In genomic region chr2:163355666-163356065, GRCm38 (mm10) we compare ENCODE assay signal across 24 mouse cellular contexts. TPM values are rescaled to one million over a fixed set of nuclear protein-coding genes. Genes with fewer than 3 reads are reported as not detected.
A peak's percentile ranks its signal among the peaks of the same experiment; 100 is the strongest.
DNase-seq lines count a peak whose midpoint lies in the region; ATAC-seq and TF ChIP-seq lines count a peak whose summit lies in the region.
"Had no signal": no experiment of that assay in that cellular context is flagged by ENCODE, and none has a peak within 500 bp of the region (broad histone marks: within the 10 kb centered on the region; RNA-seq: fewer than 3 reads in every experiment).

No protein-coding gene starts in this region.

- H3K4me3 ChIP-seq in heart, embryonic 11.5 days (ENCODE audit: low read depth, low read length): no peak overlapping the region
- H3K4me3 ChIP-seq in G1E (ENCODE audit: low read depth, low read length) (peak overlapping the region; percentile 71), MEL (ENCODE audit: control insufficient read depth in 1 of 2, insufficient read depth in 1 of 2, low read depth in 2 of 2, low read length in 2 of 2) (peak overlapping the region; percentile 57 to 68)
- H3K4me3 ChIP-seq in liver, embryonic 15.5 days (replicated peaks): peak overlapping the region; percentile 63
- no peak overlapping the region for H3K4me3 ChIP-seq in midbrain, embryonic 10.5 days
- H3K4me3 ChIP-seq: embryonic facial prominence, embryonic 15.5 days; forebrain, embryonic 10.5 days; hindbrain, embryonic 10.5 days; layer of hippocampus, adult 2 months; neural tube, embryonic 15.5 days; stomach, embryonic 15.5 days had no signal

- TF ChIP-seq CTCF in G1E (IDR thresholded peaks at IDR 0.05; ENCODE audit: low read depth, low read length) (no peak), MEL (IDR thresholded peaks at IDR 0.05 in 2 of 3, conservative IDR thresholded peaks at IDR 0.05 in 1 of 3; ENCODE audit: control insufficient read depth in 1 of 3, insufficient read depth in 1 of 3, low read depth in 2 of 3, low read length in 3 of 3, poor library complexity in 1 of 3, severe bottlenecking in 1 of 3) (no peak)

- no peak for ATAC-seq in heart, embryonic 11.5 days (replicated peaks; ENCODE audit: insufficient number of reproducible peaks, low FRiP score, low TSS enrichment)
- ATAC-seq in G1E (ENCODE audit: extremely low read depth, insufficient number of reproducible peaks, low FRiP score, poor library complexity, severe bottlenecking): no peak
- no peak for ATAC-seq in liver, embryonic 15.5 days (ENCODE audit: insufficient read depth)
- ATAC-seq: forebrain, embryonic 16.5 days; hindbrain, postnatal 0 days had no signal

- no peaks in the 10 kb centered on the region for H3K36me3 ChIP-seq in heart, embryonic 11.5 days (ENCODE audit: control insufficient read depth, insufficient read depth, low read length)
- H3K36me3 ChIP-seq in G1E (replicated peaks): peaks cover 16% of the 10 kb centered on the region
- H3K36me3 ChIP-seq in MEL (ENCODE audit: control insufficient read depth in 1 of 2, insufficient read depth in 2 of 2, low read length in 2 of 2): peaks cover 0 to 18% of the 10 kb centered on the region in 2 experiments; a peak in 2 of 4 replicates
- H3K36me3 ChIP-seq in liver, embryonic 15.5 days (replicated peaks): no peaks in the 10 kb centered on the region
- no peaks in the 10 kb centered on the region for H3K36me3 ChIP-seq in midbrain, embryonic 10.5 days
- H3K36me3 ChIP-seq: embryonic facial prominence, embryonic 15.5 days; forebrain, embryonic 10.5 days; hindbrain, embryonic 10.5 days; neural tube, embryonic 15.5 days; stomach, embryonic 15.5 days had no signal

- peak overlapping the region; percentile 12; the same call in 1 of the 2 replicates for H3K4me2 ChIP-seq in heart, embryonic 11.5 days
- H3K4me2 ChIP-seq in liver, embryonic 15.5 days: peak overlapping the region; percentile 74
- H3K4me2 ChIP-seq: embryonic facial prominence, embryonic 15.5 days; midbrain, embryonic 11.5 days; neural tube, embryonic 15.5 days; stomach, embryonic 15.5 days had no signal

- H3K27ac ChIP-seq in heart, embryonic 11.5 days (ENCODE audit: low read depth, low read length): peak overlapping the region; percentile 94
- peak overlapping the region; percentile 25; the same call in 1 of the 2 replicates for H3K27ac ChIP-seq in MEL (ENCODE audit: control insufficient read depth, low read depth, low read length)
- peak overlapping the region; percentile 94 for H3K27ac ChIP-seq in liver, embryonic 15.5 days (replicated peaks)
- H3K27ac ChIP-seq in midbrain, embryonic 10.5 days (replicated peaks): no peak overlapping the region
- H3K27ac ChIP-seq: embryonic facial prominence, embryonic 15.5 days; forebrain, embryonic 10.5 days; hindbrain, embryonic 10.5 days; hindbrain, postnatal 0 days; layer of hippocampus, adult 2 months; neural tube, embryonic 15.5 days; stomach, embryonic 15.5 days had no signal

- H3K27me3 ChIP-seq in heart, embryonic 11.5 days (ENCODE audit: control insufficient read depth, insufficient read depth, low read length): no peaks in the 10 kb centered on the region
- H3K27me3 ChIP-seq in G1E (ENCODE audit: insufficient read depth, low read length) (no peaks in the 10 kb centered on the region; the same call in 1 of the 2 replicates), MEL (ENCODE audit: control insufficient read depth in 1 of 2, insufficient read depth in 2 of 2, low read length in 2 of 2) (no peaks in the 10 kb centered on the region)
- no peaks in the 10 kb centered on the region for H3K27me3 ChIP-seq in liver, embryonic 15.5 days
- no peaks in the 10 kb centered on the region for H3K27me3 ChIP-seq in midbrain, embryonic 10.5 days (ENCODE audit: low read depth, poor library complexity, severe bottlenecking)
- H3K27me3 ChIP-seq: embryonic facial prominence, embryonic 15.5 days; stomach, embryonic 15.5 days had no signal

- no peak for TF ChIP-seq POLR2A in MEL (IDR thresholded peaks at IDR 0.05; ENCODE audit: control insufficient read depth in 1 of 2, insufficient read depth in 1 of 2, low read depth in 1 of 2, low read length in 2 of 2, poor library complexity in 1 of 2)

- no peak for TF ChIP-seq EP300 in MEL (IDR thresholded peaks at IDR 0.05; ENCODE audit: low read depth in 1 of 2, low read length in 2 of 2)

- no peak for TF ChIP-seq RAD21 in MEL (IDR thresholded peaks at IDR 0.05; ENCODE audit: low read depth, low read length)

- peaks cover 3% of the 10 kb centered on the region; the same call in 1 of the 2 replicates for H3K79me2 ChIP-seq in MEL (ENCODE audit: control insufficient read depth, insufficient read depth, low read length, poor library complexity)

- H3K9ac ChIP-seq in heart, embryonic 11.5 days (ENCODE audit: low read depth, low read length): no peak overlapping the region
- H3K9ac ChIP-seq in MEL (ENCODE audit: control insufficient read depth, low read depth, low read length, poor library complexity, severe bottlenecking): peak overlapping the region; percentile 65
- peak overlapping the region; percentile 57 for H3K9ac ChIP-seq in liver, embryonic 15.5 days
- H3K9ac ChIP-seq: embryonic facial prominence, embryonic 15.5 days; neural tube, embryonic 15.5 days; stomach, embryonic 15.5 days had no signal

- peaks cover 72% of the 10 kb centered on the region for H3K4me1 ChIP-seq in heart, embryonic 11.5 days (ENCODE audit: control insufficient read depth, insufficient read depth, low read length)
- peaks cover 80% of the 10 kb centered on the region for H3K4me1 ChIP-seq in G1E (ENCODE audit: insufficient read depth, low read depth, low read length)
- H3K4me1 ChIP-seq in MEL (ENCODE audit: control insufficient read depth in 1 of 2, insufficient read depth in 2 of 2, low read length in 2 of 2): peaks cover 14 to 34% of the 10 kb centered on the region in 2 experiments
- peaks cover 72% of the 10 kb centered on the region for H3K4me1 ChIP-seq in liver, embryonic 15.5 days (replicated peaks)
- peaks cover 7% of the 10 kb centered on the region for H3K4me1 ChIP-seq in midbrain, embryonic 10.5 days
- H3K4me1 ChIP-seq: neural tube, embryonic 15.5 days had no signal

- no peaks in the 10 kb centered on the region for H3K9me3 ChIP-seq in heart, embryonic 11.5 days (replicated peaks; ENCODE audit: control insufficient read depth, low read length)
- H3K9me3 ChIP-seq in G1E (replicated peaks): no peaks in the 10 kb centered on the region
- H3K9me3 ChIP-seq in MEL (replicated peaks; ENCODE audit: insufficient read depth, low read length): no peaks in the 10 kb centered on the region
- no peaks in the 10 kb centered on the region for H3K9me3 ChIP-seq in liver, embryonic 15.5 days (replicated peaks)
- H3K9me3 ChIP-seq in midbrain, embryonic 10.5 days (replicated peaks): no peaks in the 10 kb centered on the region
- H3K9me3 ChIP-seq: embryonic facial prominence, embryonic 15.5 days; forebrain, embryonic 10.5 days; hindbrain, embryonic 10.5 days; neural tube, embryonic 15.5 days; stomach, embryonic 15.5 days had no signal

- no peak for DNase-seq in heart, adult 8-10 months (ENCODE audit: low spot score)
- DNase-seq in G1E (ENCODE audit: low spot score) (peak; percentile 29), MEL (ENCODE audit: low read depth, low spot score) (no peak)
- no peak for DNase-seq in adrenal gland, postnatal 4 days (ENCODE audit: low spot score in 2 of 2)
- DNase-seq in midbrain, embryonic 10.5 days (ENCODE audit: low spot score): no peak
- DNase-seq: adrenal gland, postnatal 25 days; cerebellum, adult 9-11 months; gastrocnemius, postnatal 14 days; kidney, postnatal 25 days; lung, adult 18-20 months; lung, postnatal 10 days; right cerebral cortex, adult 18-20 months had no signal

- 66% methylated on average over 8 of the region's 8 CpGs for WGBS in heart, embryonic 11.5 days (ENCODE audit: insufficient replicate concordance)
- WGBS in liver, embryonic 15.5 days (ENCODE audit: insufficient replicate concordance): 30% methylated on average over 8 of the region's 8 CpGs
- WGBS in midbrain, embryonic 10.5 days: 88% methylated on average over 8 of the region's 8 CpGs

TF ChIP-seq in MEL, 35 proteins besides CTCF, POLR2A, EP300 and RAD21:
- TF ChIP-seq USF1 (IDR thresholded peaks at IDR 0.05; ENCODE audit: low read depth, low read length): peak; percentile 44; the same call in 1 of the 2 replicates
- no peak for TF ChIP-seq TAL1 (IDR thresholded peaks at IDR 0.05; ENCODE audit: low read length)

RNA-seq across cellular contexts. Expression of gene Jph2, which starts 42.1 kb away (rescaled TPM):
- polyA plus RNA-seq in heart, embryonic 11.5 days (2014; fragmentation: Nextera tagmentation; extraction: Ambion mirVana): 19.5 and 22.7 TPM in 2 replicates
- total RNA-seq in heart, adult 8-10 months (2022): 100 to 1,000 TPM; 423 to 464 (median 433) TPM
- total RNA-seq in G1E (2014; fragmentation: Nextera tagmentation) (not detected in 2 replicates), G1E (2017) (0.05 TPM in 1 of 2 replicates, not detected in the other), MEL (2012; rRNA removed) (0.03 and 0.04 TPM in 2 replicates)
- polyA plus RNA-seq in G1E (2012) (not detected in 2 replicates), MEL (2012; ENCODE audit: insufficient read depth in 1 of 2, insufficient read length in 2 of 2, low read depth in 1 of 2, low replicate concordance in 2 of 2, missing spikeins in 1 of 2) (under 1 TPM in 1 of 2 experiments, not detected in 1; 0.19 TPM)
- polyA plus RNA-seq in liver, embryonic 15.5 days (2015; fragmentation: Nextera tagmentation; extraction: Ambion mirVana): 0.21 and 0.23 TPM in 2 replicates
- total RNA-seq in adrenal gland, postnatal 4 days (2021): 10 to 100 TPM in 1 of 2 experiments, 1 to 10 TPM in 1; 9.3 to 13.0 TPM
- 0.32 and 0.59 TPM in 2 replicates for polyA plus RNA-seq in midbrain, embryonic 10.5 days (2016; fragmentation: Nextera tagmentation; extraction: Ambion mirVana)
- total RNA-seq: common myeloid progenitor, adult 5-6 weeks had no signal

Comparison
In these comparisons a context has a peak if more than half of its experiments do, and no peak if none do; other contexts are left out.
1. H3K4me3 ChIP-seq: peak in G1E (single experiment), MEL (2 of 2) and liver, embryonic 15.5 days (single experiment); none in heart, embryonic 11.5 days (single experiment) and midbrain, embryonic 10.5 days (single experiment).
2. RNA of gene Jph2, which starts 42.1 kb away (polyA plus RNA-seq): 19.5 to 22.7 TPM in heart, embryonic 11.5 days; 0.32 to 0.59 TPM in midbrain, embryonic 10.5 days, 0.21 to 0.23 TPM in liver, embryonic 15.5 days, 0.19 TPM in MEL and not detected in G1E; every median in the first group is over 10 times any median in the second.